Mouse (Mus musculus) heart, postnatal 0 days (tissue): ENCODE measurements around the gene Grpr. TPM values are rescaled to one million over a fixed set of nuclear protein-coding genes. Genes with fewer than 3 reads are reported as not detected.

ENCODE experiments used
- ATAC-seq: fragments of 200-750 bp; cut with Nextera tagmentation; 2 replicates; pipeline ENCODE4 v1.8.0; 2017; ENCODE audit warnings: low read depth, moderate number of reproducible peaks, moderate library complexity; ENCODE audit not compliant: insufficient read depth
- DNase-seq: peaks from one replicate; pipeline ENCODE4 v3.0.0-alpha.2; 2016; ENCODE audit warnings: low spot score
- H3K27ac ChIP-seq: fragments of 300-500 bp; sonication (generic); 2 replicates; pipeline ENCODE4 v1.5.1; 2014; ENCODE audit warnings: low read depth, mild to moderate bottlenecking
- H3K27me3 ChIP-seq: fragments of 300-500 bp; sonication (generic); 2 replicates; pipeline ENCODE4 v1.6.1; 2014; ENCODE audit warnings: low read length, mixed read lengths; ENCODE audit not compliant: control insufficient read depth, insufficient read depth
- H3K36me3 ChIP-seq: fragments of 300-500 bp; sonication (generic); replicated peaks from 2 replicates; pipeline ENCODE4 v1.6.1; 2014; ENCODE audit warnings: low read length, mixed read lengths; ENCODE audit not compliant: control insufficient read depth, insufficient read depth
- H3K4me1 ChIP-seq: fragments of 300-500 bp; sonication (generic); 2 replicates; pipeline ENCODE4 v1.6.1; 2014; ENCODE audit warnings: antibody characterized with exemption; ENCODE audit not compliant: control insufficient read depth, insufficient read depth
- H3K4me2 ChIP-seq: fragments of 300-500 bp; sonication (generic); 2 replicates; pipeline ENCODE4 v1.6.1; 2014; ENCODE audit warnings: low read depth, mild to moderate bottlenecking, low read length, moderate library complexity
- H3K4me3 ChIP-seq: fragments of 300-500 bp; sonication (generic); 2 replicates; pipeline ENCODE4 v1.5.1; 2014; ENCODE audit warnings: low read depth, low read length
- H3K9ac ChIP-seq: fragments of 300-500 bp; sonication (generic); replicated peaks from 2 replicates; pipeline ENCODE4 v1.6.1; 2014; ENCODE audit warnings: low read depth, low read length, mixed read lengths
- H3K9me3 ChIP-seq: fragments of 300-500 bp; sonication (generic); replicated peaks from 2 replicates; pipeline ENCODE4 v1.6.1; 2016; ENCODE audit warnings: low read length; ENCODE audit not compliant: control insufficient read depth
- CTCF ChIP-seq: IDR thresholded peaks from 2 replicates; pipeline ENCODE4 v1.5.1; 2016; ENCODE audit warnings: antibody characterized with exemption, control low read depth, low read depth
- EP300 ChIP-seq: IDR thresholded peaks from 2 replicates; pipeline ENCODE4 v1.6.1; 2016; ENCODE audit warnings: antibody characterized with exemption, low read depth
- WGBS: fragments of 180-500 bp; shearing (Covaris S2); extraction: QIAGEN DNeasy Blood & Tissue Kit; methylation state at CpG from one replicate; pipeline ENCODE4 v1.1.7; 2014; 5-methylcytosine and 5-hydroxymethylcytosine counted together
- polyA plus RNA-seq: library from polyadenylated mRNA; unstranded; fragments of >200 nt; fragmentation: Nextera tagmentation; extraction: Ambion mirVana; gene quantifications from 2 replicates; pipeline ENCODE4 v1.2.1, GENCODE M21; 2015
- total RNA-seq: library from RNA; depleted of rRNA; stranded (reverse); fragments of >200 nt; gene quantifications from 2 replicates; pipeline ENCODE4 v1.2.3, GENCODE M21; 2014; ENCODE audit warnings: low replicate concordance; rRNA removed

Gene Grpr
- total and polyA plus RNA-seq, 2 experiments from 2014 or later = 0.05 to 0.08 TPM

- no peaks in the 10 kb centered on the region for H3K4me1 ChIP-seq
- WGBS = 56% methylated on average over 3 of the region's 3 CpGs
- no peak overlapping the region for H3K4me2 ChIP-seq
- no peak overlapping the region for H3K4me3 ChIP-seq
- no peaks in the 10 kb centered on the region for H3K9me3 ChIP-seq
- DNase-seq = no peak
- H3K36me3 ChIP-seq = no peaks in the 10 kb centered on the region
- no peak for TF ChIP-seq CTCF
- TF ChIP-seq EP300 = no peak
- no peaks in the 10 kb centered on the region for H3K27me3 ChIP-seq
- ATAC-seq = no peak
- no peak overlapping the region for H3K27ac ChIP-seq
- no peak overlapping the region for H3K9ac ChIP-seq
Observed at GRCm38 (mm10) chrX:163502088-163502487, 47.4 kb downstream of the Grpr start.

Other genes starting within 250 kb of the Grpr start
- gene Rnf138rt1, start 211.7 kb upstream of the Grpr start, total RNA-seq = not detected in 2 replicates
- 0.10 TPM in 1 of 2 replicates, not detected in the other for gene Rnf138rt1, start 211.7 kb upstream of the Grpr start, polyA plus RNA-seq